Mouse (Mus musculus): Measurements from ENCODE around the gene Tnk1. TPM values are rescaled to one million over a fixed set of nuclear protein-coding genes. Genes with fewer than 3 reads are reported as not detected.

Tnk1 gene
- polyA plus RNA-seq, 1 experiment = 15.4 TPM

DNA sequence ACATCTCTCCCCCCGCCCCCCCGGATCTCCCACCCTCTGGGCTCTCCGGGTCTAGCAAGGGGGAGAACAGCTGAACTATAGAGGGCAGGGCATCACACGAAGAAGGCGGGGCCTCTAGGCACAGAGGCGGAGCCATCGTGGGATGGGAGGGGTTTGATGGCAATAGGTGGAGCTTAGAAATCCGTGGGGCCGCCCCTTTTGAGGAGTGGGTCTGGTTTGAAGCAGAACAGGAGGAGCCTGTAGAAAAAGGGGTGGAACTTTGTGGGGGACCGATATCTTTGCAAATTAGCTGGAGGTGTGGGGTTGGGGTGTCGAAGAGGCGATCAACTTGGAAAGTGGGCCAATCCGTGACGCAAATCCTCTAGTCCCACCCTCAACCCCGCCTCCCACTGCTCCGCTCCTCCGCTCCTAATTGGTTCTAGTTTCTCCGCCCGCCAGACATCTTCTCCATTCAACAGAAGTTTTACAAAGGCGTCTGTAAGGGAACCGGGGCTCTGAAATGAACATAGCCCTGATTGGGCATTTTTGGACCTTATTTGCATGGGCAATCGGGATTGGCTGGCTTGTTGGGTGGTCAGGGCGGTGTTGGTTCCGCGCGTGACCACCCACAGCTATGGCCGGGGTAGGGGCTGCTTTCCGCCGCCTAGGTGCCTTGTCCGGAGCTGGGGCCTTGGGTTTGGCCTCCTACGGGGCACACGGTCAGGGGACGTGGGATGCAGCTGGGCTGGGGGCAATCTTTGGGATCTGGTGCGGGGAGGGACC, 20.4 kb downstream of the Tnk1 start, which contains the start of gene Tmem256:
Gene Tmem256, plus strand, starts transcription at position 563 of the 762 bp plus-strand sequence.
- DNase-seq (ENCODE audit: low spot score) = peak; percentile 79

GRCm38 (mm10) chr11:69837604-69837951, 21.0 kb downstream of the Tnk1 start, which contains the start of gene Nlgn2:
TSS of gene Nlgn2 (minus strand) at chr11:69837784.
- DNase-seq (ENCODE audit: low spot score) = no peak

- DNase-seq (ENCODE audit: low spot score) = no peak
Measured at GRCm38 (mm10) chr11:69836703-69837576, 21.6 kb downstream of the Tnk1 start.

DNA sequence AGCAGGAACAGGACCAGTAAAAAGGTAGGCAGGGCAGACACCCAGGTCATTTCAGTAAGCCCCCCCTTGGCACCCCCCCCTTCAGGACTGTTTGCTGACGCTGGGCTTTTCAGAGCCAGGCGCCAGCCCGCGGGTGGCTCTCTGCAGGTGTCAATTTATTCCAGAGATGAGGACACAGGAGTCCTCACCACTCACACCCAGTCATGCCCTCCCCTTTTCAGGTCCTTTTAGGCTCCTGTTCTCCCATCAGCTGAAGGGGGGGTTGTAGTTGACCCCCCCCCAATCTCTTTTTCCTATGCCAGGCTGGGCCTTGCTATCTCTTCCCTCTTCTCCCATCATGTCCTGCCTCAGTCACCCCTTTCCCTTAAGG, 22.6 kb downstream of the Tnk1 start:
- no peak for DNase-seq (ENCODE audit: low spot score)

GRCm38 (mm10) chr11:69835326-69835965, 23.1 kb downstream of the Tnk1 start:
- no peak for DNase-seq (ENCODE audit: low spot score)

DNA sequence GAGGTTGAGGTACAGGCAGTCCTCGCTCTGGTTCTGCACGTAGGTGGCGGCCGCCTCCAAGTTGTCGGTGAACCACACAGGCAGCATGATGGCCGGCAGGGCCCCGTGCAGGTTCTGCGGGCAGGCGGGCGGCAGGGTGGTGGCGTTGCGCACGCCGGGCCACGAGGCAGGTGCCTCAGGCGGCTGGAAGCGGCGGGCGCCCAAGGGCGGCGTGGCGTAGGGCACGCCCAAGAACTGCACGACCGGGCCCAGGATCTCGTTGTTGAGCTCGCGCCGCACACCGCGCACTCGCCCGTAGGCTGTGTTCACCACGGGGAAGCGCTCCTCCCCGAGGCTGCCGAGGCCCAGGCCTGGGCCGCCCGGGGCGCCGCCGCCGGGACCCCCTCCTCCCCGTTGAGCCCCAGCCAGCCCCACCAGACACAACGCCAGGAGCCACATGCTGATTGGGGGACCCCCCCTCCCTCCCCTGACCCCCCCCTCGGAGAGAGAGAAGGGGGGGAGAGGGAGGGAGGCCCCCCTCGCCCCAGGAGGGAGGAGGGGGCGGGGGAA, 24.5 kb downstream of the Tnk1 start:
- no peak for DNase-seq (ENCODE audit: low spot score)

DNA sequence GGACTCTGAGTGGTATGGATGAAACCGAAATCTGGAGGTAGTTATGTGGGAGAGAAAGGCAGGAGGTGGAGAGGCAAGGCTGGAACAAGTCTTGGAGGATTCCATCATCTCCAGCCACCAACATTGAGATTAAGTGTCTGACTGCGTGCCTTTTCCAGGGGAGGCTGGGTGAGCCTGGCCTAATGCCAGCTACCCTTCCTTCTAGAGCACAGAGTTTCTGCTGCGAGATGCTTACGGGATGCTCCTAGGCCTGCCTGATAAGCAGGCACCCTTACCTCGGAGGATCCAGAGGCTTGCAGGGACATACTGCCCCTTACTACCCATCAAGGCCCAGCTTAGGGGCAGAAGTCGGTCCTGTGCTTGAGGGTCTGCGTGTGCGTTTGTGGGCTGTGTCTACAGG, 25.0 kb downstream of the Tnk1 start:
- no peak for DNase-seq (ENCODE audit: low spot score)

DNA sequence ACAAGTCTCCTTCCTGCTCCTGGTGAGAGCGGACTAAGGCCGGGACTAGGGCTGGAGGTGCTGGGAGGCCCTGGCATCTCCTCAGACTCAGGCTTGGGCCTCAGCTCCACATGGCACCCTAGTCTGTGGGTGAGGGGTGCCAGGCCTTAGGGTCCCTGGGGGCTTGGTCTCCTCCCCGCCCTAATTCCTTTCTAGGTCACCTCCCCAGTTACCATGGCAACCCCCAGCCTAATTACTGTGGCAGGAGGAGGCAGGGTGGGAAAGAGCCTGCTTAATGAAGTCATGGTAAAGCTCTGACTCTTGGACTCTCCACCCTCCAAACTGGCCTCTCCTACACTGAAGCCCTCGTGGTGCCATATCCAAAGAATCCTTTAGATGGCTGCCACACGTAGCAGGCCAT, 29.7 kb downstream of the Tnk1 start:
- DNase-seq (ENCODE audit: low spot score) = no peak

DNA sequence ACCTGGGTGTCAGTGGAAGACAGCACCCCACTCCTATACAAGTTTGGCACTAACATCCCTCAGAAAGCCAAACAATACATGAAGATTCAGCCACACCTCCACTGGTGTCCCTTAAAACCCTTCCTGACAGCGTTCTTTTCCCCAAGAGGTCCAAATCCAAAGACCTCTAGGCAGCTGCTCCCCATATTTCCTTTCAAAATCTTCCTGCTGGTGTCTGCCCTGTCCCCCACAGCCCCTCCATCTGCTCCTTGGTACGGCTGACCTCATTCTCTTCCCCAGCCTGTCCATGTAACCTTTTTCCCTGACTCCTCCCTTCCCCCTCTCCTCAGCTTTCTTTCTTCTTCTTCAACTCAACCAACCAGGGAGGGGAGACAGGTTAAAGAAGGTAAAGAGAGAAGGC, 35.1 kb downstream of the Tnk1 start:
- no peak for DNase-seq (ENCODE audit: low spot score)

DNA sequence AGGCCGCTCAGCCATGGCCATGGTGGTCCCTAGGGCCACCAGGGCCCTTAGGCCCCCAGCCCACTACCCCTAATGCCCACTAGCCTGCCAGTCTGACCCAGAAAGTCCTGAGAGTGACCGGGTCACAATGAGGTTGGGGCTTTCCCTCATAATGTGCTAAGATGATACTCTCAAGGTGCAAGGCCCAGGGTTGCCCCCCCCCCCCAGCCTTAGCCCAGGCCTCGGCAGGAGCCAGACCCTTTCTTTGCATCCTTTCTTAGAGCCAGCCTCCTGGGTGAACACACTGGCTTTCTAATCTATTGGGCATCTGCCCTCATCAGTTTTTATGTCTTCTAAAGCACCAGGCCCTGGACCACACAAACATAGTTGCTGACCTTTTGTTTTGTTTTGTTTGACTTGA, 36.5 kb downstream of the Tnk1 start, which contains the start of gene Spem1:
Gene Spem1, minus strand, starts transcription at position 101 of the 400 bp plus-strand sequence.
- no peak for DNase-seq (ENCODE audit: low spot score)

DNA sequence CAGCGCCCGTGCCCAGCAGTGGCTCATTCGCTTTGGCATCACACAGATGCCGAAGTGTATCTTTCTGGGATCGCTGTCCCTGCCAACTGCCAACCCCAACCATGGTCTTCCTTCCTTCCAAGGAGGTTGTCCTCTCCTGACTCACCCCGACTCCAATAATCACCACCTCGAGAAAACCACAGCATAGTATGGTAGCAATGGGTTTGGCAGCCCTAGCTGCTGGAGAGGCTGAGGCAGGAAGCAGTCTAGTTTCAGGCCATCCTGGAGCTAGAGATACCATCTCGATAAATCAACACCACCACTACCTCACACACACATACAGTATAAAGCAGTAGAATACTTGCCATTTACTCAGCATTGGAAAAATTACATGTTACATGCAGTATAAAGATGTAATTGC, 39.7 kb downstream of the Tnk1 start:
- no peak for DNase-seq (ENCODE audit: low spot score)

GRCm38 (mm10) chr11:69818365-69818764, 40.2 kb downstream of the Tnk1 start, which contains the start of gene Spem2:
TSS of gene Spem2 (minus strand) at chr11:69818465.
- DNase-seq (ENCODE audit: low spot score) = no peak

GRCm38 (mm10) chr11:69816520-69816919, 42.0 kb downstream of the Tnk1 start:
- DNase-seq (ENCODE audit: low spot score) = no peak

GRCm38 (mm10) chr11:69815155-69815554, 43.4 kb downstream of the Tnk1 start, which contains the start of gene Gm39566:
TSS of gene Gm39566 (minus strand) at chr11:69815298.
- no peak for DNase-seq (ENCODE audit: low spot score)

- DNase-seq (ENCODE audit: low spot score) = no peak
Measured at GRCm38 (mm10) chr11:69810280-69810679, 48.2 kb downstream of the Tnk1 start.

DNA sequence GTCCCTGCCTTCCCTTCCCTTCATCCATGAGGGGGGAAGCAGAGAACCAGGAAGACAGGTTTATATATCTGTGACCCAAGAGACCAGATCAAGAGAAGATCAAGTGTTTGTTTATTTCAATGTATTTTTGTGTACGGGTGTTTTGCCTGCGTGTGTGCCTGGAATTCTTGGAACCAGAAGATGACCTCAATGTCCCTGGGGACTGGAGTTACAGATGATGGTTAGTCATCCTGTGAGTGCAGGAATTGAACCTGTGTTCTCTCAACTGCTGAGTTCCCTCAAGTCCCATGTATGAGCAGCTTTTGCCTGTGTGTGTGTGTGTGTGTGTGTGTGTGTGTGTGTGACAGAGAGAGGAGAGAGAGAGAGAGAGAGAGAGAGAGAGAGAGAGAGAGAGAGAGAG, 50.9 kb downstream of the Tnk1 start:
- no peak for DNase-seq (ENCODE audit: low spot score)

GRCm38 (mm10) chr11:69806378-69806777, 52.2 kb downstream of the Tnk1 start:
- no peak for DNase-seq (ENCODE audit: low spot score)

DNA sequence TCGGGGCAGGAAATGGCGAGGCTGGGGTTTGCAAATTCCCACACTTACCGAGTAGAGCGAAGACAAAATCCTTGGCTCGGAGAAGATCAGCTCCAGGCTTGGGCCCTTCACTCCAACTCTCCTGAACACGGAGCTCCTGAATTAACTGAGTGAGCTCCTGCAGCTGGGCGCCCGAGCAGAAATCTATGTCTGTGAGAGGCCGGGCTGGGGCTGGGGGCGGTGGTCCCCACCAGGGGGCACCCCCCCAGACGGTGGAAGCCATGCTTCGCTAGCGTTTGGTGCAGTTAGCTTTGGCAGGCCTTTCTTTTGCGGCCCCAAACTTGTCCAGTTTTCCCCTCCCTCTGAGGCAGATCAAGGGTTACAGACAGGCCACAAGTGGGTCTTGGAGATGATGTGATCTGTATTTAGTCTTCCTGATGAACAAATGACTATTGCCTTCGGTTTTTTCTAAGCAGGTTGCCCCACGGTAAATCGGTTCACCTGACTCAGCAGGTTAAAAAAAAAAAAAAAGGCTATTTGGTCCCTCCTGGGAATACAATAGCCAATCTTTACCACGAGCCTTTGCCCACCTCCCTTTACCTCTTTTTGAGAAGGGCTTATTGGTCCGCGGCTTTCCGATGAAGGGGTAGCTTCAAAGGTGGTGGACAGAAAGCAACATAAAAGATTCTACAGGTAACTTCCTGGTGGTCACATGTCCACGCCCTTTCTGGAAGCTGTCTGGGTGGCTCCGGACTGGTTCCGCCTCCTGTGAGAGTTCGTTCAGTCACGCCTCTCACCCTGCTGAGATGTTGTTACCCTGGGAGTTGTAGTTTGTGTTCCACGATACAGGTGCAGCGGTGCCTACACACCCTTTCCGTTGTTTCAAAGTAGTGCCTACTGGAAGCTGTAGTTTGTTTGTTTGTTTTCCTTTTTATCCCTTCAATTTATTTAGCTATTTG, 53.3 kb downstream of the Tnk1 start, which contains the start of gene Tmem102:
Gene Tmem102, minus strand, starts transcription at position 653 of the 938 bp plus-strand sequence.
- no peak for DNase-seq (ENCODE audit: low spot score)

DNA sequence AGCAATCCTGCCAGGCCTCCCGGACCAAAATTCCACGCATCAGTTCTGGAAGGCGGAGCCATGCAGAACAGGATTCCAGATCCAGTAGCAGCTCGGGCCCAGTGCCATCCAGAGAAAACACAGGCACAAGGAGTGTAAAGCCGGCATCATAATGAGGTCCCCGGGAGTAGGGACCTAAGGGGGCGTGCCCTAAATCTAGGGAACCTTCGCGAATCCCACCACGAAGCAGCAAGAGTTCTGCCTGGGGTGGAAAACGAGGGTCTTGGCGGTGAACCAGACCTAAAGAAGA, 53.9 kb downstream of the Tnk1 start:
- no peak for DNase-seq (ENCODE audit: low spot score)

GRCm38 (mm10) chr11:69803786-69804651, 54.5 kb downstream of the Tnk1 start:
- peak; percentile 66 for DNase-seq (ENCODE audit: low spot score)
